In the genomic region with DNA sequence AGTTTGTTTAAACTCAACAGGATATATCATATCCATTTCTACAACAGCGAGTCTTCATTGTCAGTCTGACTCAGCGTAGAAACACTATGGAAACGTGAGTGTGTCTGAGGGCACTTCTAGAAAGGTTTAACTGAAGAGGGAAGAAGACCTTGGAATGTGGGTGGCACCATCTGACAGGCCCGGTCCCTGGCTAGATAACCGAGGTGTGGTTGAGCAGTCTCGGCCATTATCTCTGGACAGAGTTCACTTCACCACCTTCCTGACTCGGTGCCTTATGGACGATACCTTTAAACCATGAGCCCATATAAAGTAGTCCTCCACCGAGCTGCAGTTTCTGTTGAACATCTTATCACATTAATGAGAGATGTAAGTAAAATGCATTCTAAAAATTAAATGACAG, we compare ENCODE assay signal across 24 mouse cellular contexts. TPM values are rescaled to one million over a fixed set of nuclear protein-coding genes. Genes with fewer than 3 reads are reported as not detected.
DNase-seq lines count a peak whose midpoint lies in the region; ATAC-seq and TF ChIP-seq lines count a peak whose summit lies in the region.
"Had no signal": no experiment of that assay in that cellular context is flagged by ENCODE, and none has a peak within 500 bp of the region (broad histone marks: within the 10 kb centered on the region; RNA-seq: fewer than 3 reads in every experiment).

No protein-coding gene starts in this region.

- no peak overlapping the region for H3K9ac ChIP-seq in liver, postnatal 0 days (replicated peaks)
- H3K9ac ChIP-seq in intestine, postnatal 0 days (ENCODE audit: low read depth, low read length), result no peak overlapping the region
- H3K9ac ChIP-seq in liver, embryonic 15.5 days, result no peak overlapping the region
- no peak overlapping the region for H3K9ac ChIP-seq in hindbrain, embryonic 11.5 days (ENCODE audit: low read depth, low read length)
- H3K9ac ChIP-seq: embryonic facial prominence, embryonic 15.5 days; forebrain, embryonic 13.5 days; midbrain, embryonic 15.5 days had no signal

- 45% methylated on average over 9 of the region's 9 CpGs for WGBS in liver, postnatal 0 days (ENCODE audit: insufficient replicate concordance)
- WGBS in intestine, postnatal 0 days, result 34% methylated on average over 9 of the region's 9 CpGs
- WGBS in liver, embryonic 15.5 days (ENCODE audit: insufficient replicate concordance), result 22% methylated on average over 9 of the region's 9 CpGs
- 87% methylated on average over 9 of the region's 9 CpGs for WGBS in hindbrain, embryonic 11.5 days

- DNase-seq in liver, result peak; percentile 80
- no peak for DNase-seq in liver, postnatal 0 days
- no peak for DNase-seq in lung, adult 18-20 months
- DNase-seq in natural killer cell, adult 2 months (ENCODE audit: low spot score in 2 of 2), result no peak
- no peak for DNase-seq in hindbrain, embryonic 11.5 days (ENCODE audit: low spot score)
- no peak for DNase-seq in ovary, postnatal 14 days (ENCODE audit: low spot score)
- DNase-seq: adrenal gland, postnatal 10 days; cerebellum, adult 9-11 months; heart, postnatal 10 days; kidney, adult 18-20 months; lung, postnatal 4 days; right cerebral cortex, postnatal 14 days; spleen, adult 18-20 months; thymus, adult 2 months had no signal

- no peak overlapping the region for H3K4me2 ChIP-seq in liver, postnatal 0 days (ENCODE audit: low read depth, low read length)
- no peak overlapping the region for H3K4me2 ChIP-seq in intestine, postnatal 0 days (replicated peaks; ENCODE audit: low read depth)
- peak overlapping the region; percentile 52 for H3K4me2 ChIP-seq in liver, embryonic 15.5 days
- no peak overlapping the region for H3K4me2 ChIP-seq in hindbrain, embryonic 11.5 days (replicated peaks; ENCODE audit: low read depth, low read length)
- H3K4me2 ChIP-seq: embryonic facial prominence, embryonic 15.5 days; forebrain, embryonic 13.5 days; midbrain, embryonic 15.5 days had no signal

- ATAC-seq in liver, postnatal 0 days, result no peak
- peak; percentile 67 for ATAC-seq in intestine, postnatal 0 days
- peak; percentile 86 for ATAC-seq in liver, embryonic 15.5 days (ENCODE audit: insufficient read depth)
- no peak for ATAC-seq in hindbrain, embryonic 11.5 days (ENCODE audit: low FRiP score)
- ATAC-seq: forebrain, embryonic 13.5 days; hindbrain, postnatal 0 days; midbrain, embryonic 15.5 days had no signal

- no peaks in the 10 kb centered on the region for H3K9me3 ChIP-seq in liver, postnatal 0 days (ENCODE audit: low read length)
- H3K9me3 ChIP-seq in intestine, postnatal 0 days (ENCODE audit: control insufficient read depth), result no peaks in the 10 kb centered on the region
- H3K9me3 ChIP-seq in liver, embryonic 15.5 days (replicated peaks), result no peaks in the 10 kb centered on the region
- H3K9me3 ChIP-seq in hindbrain, embryonic 11.5 days (ENCODE audit: control insufficient read depth, low read length), result no peaks in the 10 kb centered on the region
- H3K9me3 ChIP-seq: embryonic facial prominence, embryonic 15.5 days; forebrain, embryonic 13.5 days; hindbrain, embryonic 10.5 days; midbrain, embryonic 15.5 days had no signal

- no peak for TF ChIP-seq EP300 in liver, postnatal 0 days (IDR thresholded peaks at IDR 0.05; ENCODE audit: low read depth)

- H3K27ac ChIP-seq in liver, postnatal 0 days (ENCODE audit: low read depth), result no peak overlapping the region
- H3K27ac ChIP-seq in intestine, postnatal 0 days (ENCODE audit: low read depth, low read length), result no peak overlapping the region
- peak overlapping the region; percentile 75; the same call in 1 of the 2 replicates for H3K27ac ChIP-seq in liver, embryonic 15.5 days (replicated peaks)
- no peak overlapping the region for H3K27ac ChIP-seq in hindbrain, embryonic 11.5 days (ENCODE audit: low read depth, low read length)
- H3K27ac ChIP-seq: embryonic facial prominence, embryonic 15.5 days; forebrain, embryonic 13.5 days; hindbrain, embryonic 10.5 days; hindbrain, postnatal 0 days; kidney, postnatal 0 days; left cerebral cortex, adult 2 months; midbrain, embryonic 15.5 days had no signal

- peaks cover 7% of the 10 kb centered on the region for H3K4me1 ChIP-seq in liver, postnatal 0 days (ENCODE audit: insufficient read depth)
- H3K4me1 ChIP-seq in intestine, postnatal 0 days (replicated peaks; ENCODE audit: control insufficient read depth, insufficient read depth, low read length), result 0 out of 2 replicates have a peak, but pooled peaks cover 4% of the 10 kb centered on the region
- H3K4me1 ChIP-seq in liver, embryonic 15.5 days (replicated peaks), result peaks cover 40% of the 10 kb centered on the region
- no peaks in the 10 kb centered on the region for H3K4me1 ChIP-seq in hindbrain, embryonic 11.5 days (replicated peaks; ENCODE audit: control insufficient read depth, insufficient read depth, low read length)
- H3K4me1 ChIP-seq: embryonic facial prominence, embryonic 15.5 days; midbrain, embryonic 15.5 days had no signal

- H3K4me3 ChIP-seq in liver, postnatal 0 days (ENCODE audit: low read depth, low read length), result no peak overlapping the region
- no peak overlapping the region for H3K4me3 ChIP-seq in intestine, postnatal 0 days (ENCODE audit: low read depth, low read length)
- peak overlapping the region; percentile 15 for H3K4me3 ChIP-seq in liver, embryonic 15.5 days (replicated peaks)
- H3K4me3 ChIP-seq in hindbrain, embryonic 11.5 days (ENCODE audit: low read depth, low read length), result no peak overlapping the region
- H3K4me3 ChIP-seq: embryonic facial prominence, embryonic 15.5 days; forebrain, embryonic 13.5 days; hindbrain, embryonic 10.5 days; left cerebral cortex, adult 2 months; midbrain, embryonic 15.5 days; myocyte had no signal

- no peaks in the 10 kb centered on the region for H3K27me3 ChIP-seq in liver, postnatal 0 days (ENCODE audit: insufficient read depth, low read length)
- H3K27me3 ChIP-seq in intestine, postnatal 0 days (replicated peaks; ENCODE audit: control insufficient read depth, insufficient read depth, low read length), result no peaks in the 10 kb centered on the region
- H3K27me3 ChIP-seq in liver, embryonic 15.5 days, result no peaks in the 10 kb centered on the region
- H3K27me3 ChIP-seq in hindbrain, embryonic 11.5 days (ENCODE audit: control insufficient read depth, insufficient read depth, low read length), result no peaks in the 10 kb centered on the region
- H3K27me3 ChIP-seq: embryonic facial prominence, embryonic 15.5 days; forebrain, embryonic 13.5 days; midbrain, embryonic 15.5 days had no signal

- no peaks in the 10 kb centered on the region for H3K36me3 ChIP-seq in liver, postnatal 0 days (replicated peaks; ENCODE audit: insufficient read depth, low read length)
- no peaks in the 10 kb centered on the region for H3K36me3 ChIP-seq in intestine, postnatal 0 days (ENCODE audit: control insufficient read depth, insufficient read depth)
- no peaks in the 10 kb centered on the region for H3K36me3 ChIP-seq in liver, embryonic 15.5 days (replicated peaks)
- H3K36me3 ChIP-seq in hindbrain, embryonic 11.5 days (ENCODE audit: control insufficient read depth, insufficient read depth, low read length), result no peaks in the 10 kb centered on the region
- H3K36me3 ChIP-seq: embryonic facial prominence, embryonic 15.5 days; hindbrain, embryonic 10.5 days; midbrain, embryonic 15.5 days had no signal

- no peak for TF ChIP-seq CTCF in liver, postnatal 0 days (IDR thresholded peaks at IDR 0.05; ENCODE audit: low read depth)
- TF ChIP-seq CTCF in intestine, postnatal 0 days (IDR thresholded peaks at IDR 0.05; ENCODE audit: low read depth), result no peak

RNA-seq across cellular contexts. Expression of gene Tent2, which starts 46.9 kb away (rescaled TPM):
- polyA plus RNA-seq in liver, postnatal 0 days (2015; fragmentation: Nextera tagmentation; extraction: Ambion mirVana), result 25.6 and 26.6 TPM in 2 replicates
- polyA plus RNA-seq in intestine, postnatal 0 days (2015; fragmentation: Nextera tagmentation; extraction: Ambion mirVana), result 39.3 and 40.3 TPM in 2 replicates
- polyA plus RNA-seq in liver, embryonic 15.5 days (2015; fragmentation: Nextera tagmentation; extraction: Ambion mirVana), result 31.7 and 33.8 TPM in 2 replicates
- 80.3 and 81.0 TPM in 2 replicates for polyA plus RNA-seq in hindbrain, embryonic 11.5 days (2014; fragmentation: Nextera tagmentation; extraction: Ambion mirVana)

Comparison
In these comparisons a context has a peak if more than half of its experiments do, and no peak if none do; other contexts are left out.
1. ATAC-seq: peak in intestine, postnatal 0 days (single experiment) and liver, embryonic 15.5 days (single experiment); none in liver, postnatal 0 days (single experiment) and hindbrain, embryonic 11.5 days (single experiment).